ENCODE assay signal across 10 mouse cellular contexts in genomic region chr11:76478676-76479655, GRCm38 (mm10).
DNase-seq lines count a peak whose midpoint lies in the region; ATAC-seq and TF ChIP-seq lines count a peak whose summit lies in the region.
"Had no signal": no experiment of that assay in that cellular context is flagged by ENCODE, and none has a peak within 500 bp of the region (broad histone marks: within the 10 kb centered on the region; RNA-seq: fewer than 3 reads in every experiment).

No protein-coding gene starts in this region.

- 0 out of 2 replicates have a peak, but pooled peaks cover 8% of the 10 kb centered on the region for H3K4me1 ChIP-seq in hindbrain, postnatal 0 days (ENCODE audit: insufficient read depth, low read length)

- no peaks in the 10 kb centered on the region for H3K27me3 ChIP-seq in hindbrain, postnatal 0 days (ENCODE audit: insufficient read depth, low read length)

- H3K9ac ChIP-seq in hindbrain, postnatal 0 days (replicated peaks; ENCODE audit: low read length): no peak overlapping the region

- peaks cover 15% of the 10 kb centered on the region for H3K36me3 ChIP-seq in hindbrain, postnatal 0 days (ENCODE audit: insufficient read depth, low read length)

- H3K4me2 ChIP-seq in hindbrain, postnatal 0 days (ENCODE audit: low read depth, low read length): no peak overlapping the region

- H3K4me3 ChIP-seq in layer of hippocampus, adult 2 months: no peak overlapping the region
- H3K4me3 ChIP-seq in hindbrain, postnatal 0 days (ENCODE audit: low read length): no peak overlapping the region

- H3K27ac ChIP-seq in layer of hippocampus, adult 2 months: peak overlapping the region; percentile 14; the same call in 1 of the 2 replicates
- no peak overlapping the region for H3K27ac ChIP-seq in hindbrain, postnatal 0 days

- no peaks in the 10 kb centered on the region for H3K9me3 ChIP-seq in hindbrain, postnatal 0 days (ENCODE audit: low read length)

- peak; percentile 55 for ATAC-seq in megakaryocyte, adult 5-6 weeks (ENCODE audit: poor library complexity, severe bottlenecking)
- ATAC-seq in hindbrain, postnatal 0 days: no peak
- ATAC-seq: forebrain, embryonic 14.5 days had no signal

- no peak for DNase-seq in layer of hippocampus, adult 2 months (ENCODE audit: low spot score in 2 of 2)
- DNase-seq in layer of hippocampus, adult 18-20 months (ENCODE audit: low spot score in 2 of 2): no peak
- peak; percentile 58 for DNase-seq in CD4-positive helper T cell, adult 2 months (ENCODE audit: low read depth, low spot score)
- peak; percentile 86 for DNase-seq in fat pad, adult 2 months (ENCODE audit: extremely low read depth, low read depth, low spot score)
- no peak for DNase-seq in right cerebral cortex, postnatal 4 days
- DNase-seq in heart, postnatal 10 days: no peak
- DNase-seq in hindbrain, postnatal 0 days (ENCODE audit: low spot score): no peak
- DNase-seq: lung, adult 2 months had no signal

- 87% methylated on average over 13 of the region's 13 CpGs for WGBS in hindbrain, postnatal 0 days

- intact Hi-C loops in heart, postnatal 10 days (cut with DNase I): no loop called here

- TF ChIP-seq CTCF in layer of hippocampus, adult 2 months (conservative IDR thresholded peaks at IDR 0.05): no peak
- TF ChIP-seq CTCF in hindbrain, postnatal 0 days (IDR thresholded peaks at IDR 0.05; ENCODE audit: low read depth): no peak

Comparison
In these comparisons a context has a peak if more than half of its experiments do, and no peak if none do; other contexts are left out.
1. DNase-seq: peak in CD4-positive helper T cell, adult 2 months (single experiment) and fat pad, adult 2 months (single experiment); none in layer of hippocampus, adult 2 months (0 of 2), layer of hippocampus, adult 18-20 months (0 of 2), right cerebral cortex, postnatal 4 days (single experiment), heart, postnatal 10 days (0 of 2) and hindbrain, postnatal 0 days (single experiment).